Mouse (Mus musculus) embryonic facial prominence, embryonic 10.5 days (tissue): Measurements from ENCODE around the gene Ly6g5c. TPM values are rescaled to one million over a fixed set of nuclear protein-coding genes. Genes with fewer than 3 reads are reported as not detected.

Experiments
- DNase-seq: peaks from one replicate; pipeline ENCODE4 v3.0.0-alpha.2; 2017; ENCODE audit warnings: low spot score
- H3K27ac ChIP-seq: fragments of 300-500 bp; sonication (generic); replicated peaks from 2 replicates; pipeline ENCODE4 v1.5.1; 2016; ENCODE audit warnings: mild to moderate bottlenecking
- H3K27me3 ChIP-seq: fragments of 300-500 bp; sonication (generic); replicated peaks from 2 replicates; pipeline ENCODE4 v1.6.1; 2016; ENCODE audit warnings: low read depth, mild to moderate bottlenecking; ENCODE audit not compliant: poor library complexity, severe bottlenecking
- H3K36me3 ChIP-seq: fragments of 300-500 bp; sonication (generic); replicated peaks from 2 replicates; pipeline ENCODE4 v1.6.1; 2016; ENCODE audit warnings: mild to moderate bottlenecking, moderate library complexity
- H3K4me1 ChIP-seq: fragments of 300-500 bp; sonication (generic); 2 replicates; pipeline ENCODE4 v1.6.1; 2016
- H3K4me3 ChIP-seq: fragments of 300-500 bp; sonication (generic); 2 replicates; pipeline ENCODE4 v1.5.1; 2016; ENCODE audit warnings: mild to moderate bottlenecking, moderate library complexity
- H3K9me3 ChIP-seq: fragments of 300-500 bp; sonication (generic); 2 replicates; pipeline ENCODE4 v1.6.1; 2016; ENCODE audit warnings: mild to moderate bottlenecking
- WGBS: fragments of 180-500 bp; shearing (Covaris S2); methylation state at CpG from one replicate; pipeline ENCODE4 v1.1.7; 2016; 5-methylcytosine and 5-hydroxymethylcytosine counted together
- polyA plus RNA-seq: library from polyadenylated mRNA; unstranded; fragments of >200 nt; fragmentation: Nextera tagmentation; extraction: Ambion mirVana; gene quantifications from 2 replicates; pipeline ENCODE4 v1.2.1, GENCODE M21; 2016

Ly6g5c gene
- polyA plus RNA-seq, 1 experiment from 2014 or later: not detected

- no peak for DNase-seq
- H3K27me3 ChIP-seq: no peaks in the 10 kb centered on the region
- H3K27ac ChIP-seq: no peak overlapping the region
- peaks cover 25% of the 10 kb centered on the region for H3K4me1 ChIP-seq
- H3K9me3 ChIP-seq: no peaks in the 10 kb centered on the region
- H3K36me3 ChIP-seq: peaks cover 100% of the 10 kb centered on the region
- no peak overlapping the region for H3K4me3 ChIP-seq
- WGBS: 89% methylated on average over 8 of the region's 8 CpGs
Measured at GRCm38 (mm10) chr17:35157661-35158175, 49.6 kb downstream of the Ly6g5c start.

- H3K27me3 ChIP-seq: no peaks in the 10 kb centered on the region
- no peak for DNase-seq
- no peak overlapping the region for H3K27ac ChIP-seq
- no peaks in the 10 kb centered on the region for H3K9me3 ChIP-seq
- peaks cover 34% of the 10 kb centered on the region for H3K4me1 ChIP-seq
- H3K4me3 ChIP-seq: peak overlapping the region; percentile 31; the same call in 1 of the 2 replicates
- peaks cover 90% of the 10 kb centered on the region for H3K36me3 ChIP-seq
- WGBS: 93% methylated on average over 16 of the region's 16 CpGs
Measured at GRCm38 (mm10) chr17:35158850-35159593, 50.9 kb downstream of the Ly6g5c start.

GRCm38 (mm10) chr17:35159638-35160037 is 51.6 kb downstream of the Ly6g5c start:
- 87% methylated on average over 7 of the region's 7 CpGs for WGBS
- Histone ChIP-seq H3K27me3 (no peaks in the 10 kb centered on the region), H3K4me3 (no peak overlapping the region), H3K27ac (no peak overlapping the region), H3K36me3 (peaks cover 84% of the 10 kb centered on the region), H3K9me3 (no peaks in the 10 kb centered on the region), H3K4me1 (peaks cover 28% of the 10 kb centered on the region)
- no peak for DNase-seq

- 86% methylated on average over 11 of the region's 11 CpGs for WGBS
- Histone ChIP-seq H3K36me3 (peaks cover 66% of the 10 kb centered on the region), H3K4me1 (peaks cover 30% of the 10 kb centered on the region), H3K27ac (0 out of 2 replicates have a peak overlapping the region, but pooled peaks have one; percentile 30), H3K27me3 (no peaks in the 10 kb centered on the region), H3K9me3 (no peaks in the 10 kb centered on the region), H3K4me3 (peak overlapping the region; percentile 99; the same call in 1 of the 2 replicates)
- no peak for DNase-seq
Measured at GRCm38 (mm10) chr17:35161421-35161820, 53.3 kb downstream of the Ly6g5c start.

Other genes starting within 250 kb of the Ly6g5c start
- gene Cfb, start 245.8 kb upstream of the Ly6g5c start, polyA plus RNA-seq: 2.1 and 2.6 TPM in 2 replicates
- 4.8 and 6.2 TPM in 2 replicates for gene Zbtb12, start 228.8 kb upstream of the Ly6g5c start, polyA plus RNA-seq
- gene Gm20547, start 226.2 kb upstream of the Ly6g5c start, polyA plus RNA-seq: not detected in 2 replicates
- 0.55 and 1.6 TPM in 2 replicates for gene C2, start 210.0 kb upstream of the Ly6g5c start, polyA plus RNA-seq
- gene Ehmt2, start 209.8 kb upstream of the Ly6g5c start, polyA plus RNA-seq: 96.5 and 103 TPM in 2 replicates
- 0.21 and 0.44 TPM in 2 replicates for gene Slc44a4, start 193.8 kb upstream of the Ly6g5c start, polyA plus RNA-seq
- 14.0 and 19.3 TPM in 2 replicates for gene Neu1, start 177.0 kb upstream of the Ly6g5c start, polyA plus RNA-seq
- gene Hspa1b, start 149.0 kb upstream of the Ly6g5c start, polyA plus RNA-seq: 0.13 and 0.15 TPM in 2 replicates
- gene Gm20481, start 138.4 kb upstream of the Ly6g5c start, polyA plus RNA-seq: not detected in 2 replicates
- gene Hspa1a, start 136.1 kb upstream of the Ly6g5c start, polyA plus RNA-seq: 1.3 and 1.9 TPM in 2 replicates
- 1.1 TPM in 2 replicates for gene Hspa1l, start 135.6 kb upstream of the Ly6g5c start, polyA plus RNA-seq
- gene Lsm2, start 126.4 kb upstream of the Ly6g5c start, polyA plus RNA-seq: 339 and 361 TPM in 2 replicates
- gene Vars, start 107.3 kb upstream of the Ly6g5c start, polyA plus RNA-seq: 197 and 223 TPM in 2 replicates
- gene Vwa7, start 91.7 kb upstream of the Ly6g5c start, polyA plus RNA-seq: 0.18 and 0.21 TPM in 2 replicates
- gene Sapcd1, start 80.3 kb upstream of the Ly6g5c start, polyA plus RNA-seq: 4.2 and 5.6 TPM in 2 replicates
- 3.9 and 4.4 TPM in 2 replicates for gene Msh5, start 61.5 kb upstream of the Ly6g5c start, polyA plus RNA-seq
- gene Clic1, start 58.3 kb upstream of the Ly6g5c start, polyA plus RNA-seq: 190 and 191 TPM in 2 replicates
- gene Ddah2, start 49.2 kb upstream of the Ly6g5c start, polyA plus RNA-seq: 482 and 503 TPM in 2 replicates
- 0.31 and 0.35 TPM in 2 replicates for gene Ly6g6c, start 42.9 kb upstream of the Ly6g5c start, polyA plus RNA-seq
- gene Mpig6b, start 42.1 kb upstream of the Ly6g5c start, polyA plus RNA-seq: 0.52 and 0.93 TPM in 2 replicates
- 0.83 and 1.00 TPM in 2 replicates for gene Ly6g6e, start 31.4 kb upstream of the Ly6g5c start, polyA plus RNA-seq
- 1.3 TPM in 1 of 2 replicates, not detected in the other for gene Ly6g6d, start 30.2 kb upstream of the Ly6g5c start, polyA plus RNA-seq
- gene Ly6g6f, start 22.7 kb upstream of the Ly6g5c start, polyA plus RNA-seq: 0.51 and 0.62 TPM in 2 replicates
- gene Abhd16a, start 19.0 kb upstream of the Ly6g5c start, polyA plus RNA-seq: 59.4 and 60.0 TPM in 2 replicates
- 1.5 and 1.6 TPM in 2 replicates for gene Ly6g5b, start 7.1 kb downstream of the Ly6g5c start, polyA plus RNA-seq
- 32.5 and 33.3 TPM in 2 replicates for gene Gpank1, start 13.2 kb downstream of the Ly6g5c start, polyA plus RNA-seq
- 283 and 288 TPM in 2 replicates for gene Csnk2b, start 13.8 kb downstream of the Ly6g5c start, polyA plus RNA-seq
- gene D17H6S53E, start 18.1 kb downstream of the Ly6g5c start, polyA plus RNA-seq: 9.6 and 9.7 TPM in 2 replicates
- gene Apom, start 23.8 kb downstream of the Ly6g5c start, polyA plus RNA-seq: 0.40 and 0.69 TPM in 2 replicates
- 73.8 and 77.8 TPM in 2 replicates for gene Bag6, start 26.9 kb downstream of the Ly6g5c start, polyA plus RNA-seq
- 203 and 205 TPM in 2 replicates for gene Prrc2a, start 56.6 kb downstream of the Ly6g5c start, polyA plus RNA-seq
- gene Aif1, start 67.8 kb downstream of the Ly6g5c start, polyA plus RNA-seq: 2.9 and 3.9 TPM in 2 replicates
- gene Lst1, start 80.2 kb downstream of the Ly6g5c start, polyA plus RNA-seq: 2.6 and 6.9 TPM in 2 replicates
- 0.16 and 0.34 TPM in 2 replicates for gene Ltb, start 86.2 kb downstream of the Ly6g5c start, polyA plus RNA-seq
- gene Tnf, start 93.7 kb downstream of the Ly6g5c start, polyA plus RNA-seq: not detected in 2 replicates
- gene Lta, start 97.1 kb downstream of the Ly6g5c start, polyA plus RNA-seq: not detected in 2 replicates
- gene Gm16181, start 112.6 kb downstream of the Ly6g5c start, polyA plus RNA-seq: 0.33 and 0.40 TPM in 2 replicates
- 5.2 and 5.6 TPM in 2 replicates for gene Atp6v1g2, start 125.4 kb downstream of the Ly6g5c start, polyA plus RNA-seq
- gene Nfkbil1, start 127.5 kb downstream of the Ly6g5c start, polyA plus RNA-seq: 9.3 and 9.6 TPM in 2 replicates
- gene Ddx39b, start 133.5 kb downstream of the Ly6g5c start, polyA plus RNA-seq: 726 and 735 TPM in 2 replicates
- gene H2-D1, start 154.5 kb downstream of the Ly6g5c start, polyA plus RNA-seq: 30.3 and 32.9 TPM in 2 replicates
- not detected in 2 replicates for gene H2-Q1, start 212.1 kb downstream of the Ly6g5c start, polyA plus RNA-seq
- gene H2-Q2, start 234.0 kb downstream of the Ly6g5c start, polyA plus RNA-seq: 0.75 and 0.88 TPM in 2 replicates